Mouse (Mus musculus): Measurements from ENCODE around the gene Dbnl. TPM values are rescaled to one million over a fixed set of nuclear protein-coding genes. Genes with fewer than 3 reads are reported as not detected.

Gene Dbnl
- polyA plus RNA-seq (2015; fragmentation: Nextera tagmentation; extraction: Ambion mirVana), result 139 and 141 TPM in 2 replicates

DNA sequence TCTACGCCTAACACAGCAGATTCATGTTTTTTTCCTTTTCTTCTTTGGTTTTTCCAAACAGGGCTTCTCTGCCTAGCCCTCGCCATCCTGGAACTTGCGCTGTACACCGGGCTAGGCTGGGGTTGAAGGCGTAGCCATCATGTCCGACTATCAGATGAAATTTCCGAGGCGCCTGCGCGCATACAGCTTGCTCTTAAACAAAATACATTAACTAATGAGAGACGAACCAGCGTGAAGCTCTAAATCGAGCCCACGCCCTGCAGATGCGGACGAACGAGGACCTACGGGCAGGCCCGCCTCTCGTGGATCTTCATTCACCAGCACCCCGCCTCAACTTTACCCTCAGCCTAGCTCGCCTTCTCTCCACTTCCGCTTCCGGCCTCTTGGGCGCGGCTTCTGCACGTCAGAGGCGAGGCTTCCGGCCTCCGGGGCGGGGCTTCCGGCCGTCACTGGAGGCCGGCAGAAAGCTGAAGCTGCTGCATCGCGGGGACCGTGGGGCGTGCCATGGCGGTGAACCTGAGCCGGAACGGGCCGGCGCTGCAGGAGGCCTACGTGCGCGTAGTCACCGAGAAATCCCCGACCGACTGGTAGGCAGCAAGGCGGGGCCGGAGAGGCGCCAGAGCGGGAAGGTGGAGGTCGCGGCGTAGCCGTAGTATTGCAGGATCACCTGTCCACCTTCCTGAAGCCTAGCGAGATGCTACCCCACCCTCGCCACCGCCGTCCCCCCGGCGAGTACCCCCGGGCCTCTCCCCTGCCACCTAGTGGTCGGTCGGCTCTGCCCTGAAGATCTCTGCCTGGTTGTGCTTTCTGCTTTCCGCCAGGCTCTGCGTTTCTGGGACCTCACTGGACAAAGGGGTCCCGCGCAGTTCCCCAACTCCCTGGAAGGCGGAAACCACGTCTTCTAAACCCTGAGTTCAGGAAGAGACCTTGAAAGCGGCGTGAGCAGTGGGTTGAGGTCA lies at the start of gene Dbnl:
Gene Dbnl (plus strand): TSS at position 433 of the 959 bp plus-strand sequence.
- peaks cover 14% of the 10 kb centered on the region for H3K36me3 ChIP-seq (ENCODE audit: control insufficient read depth, insufficient read depth)
- H3K4me3 ChIP-seq (replicated peaks; ENCODE audit: low read length), result peak within 1 kb of the TSS; percentile 74
- no peaks in the 10 kb centered on the region for H3K9me3 ChIP-seq (ENCODE audit: control insufficient read depth, low read length)
- H3K4me1 ChIP-seq (replicated peaks; ENCODE audit: control insufficient read depth, insufficient read depth, low read length), result peaks cover 29% of the 10 kb centered on the region
- peak within 1 kb of the TSS; percentile 88 for H3K4me2 ChIP-seq (ENCODE audit: low read length)
- H3K9ac ChIP-seq (replicated peaks; ENCODE audit: low read depth, low read length), result peak within 1 kb of the TSS; percentile 89
- ATAC-seq, result peak; percentile 97
- WGBS, result under 1% methylated on average over 73 of the region's 74 CpGs
- no peaks in the 10 kb centered on the region for H3K27me3 ChIP-seq (replicated peaks; ENCODE audit: control insufficient read depth, insufficient read depth, low read length)
- peak within 1 kb of the TSS; percentile 85 for H3K27ac ChIP-seq (ENCODE audit: low read length)

DNA sequence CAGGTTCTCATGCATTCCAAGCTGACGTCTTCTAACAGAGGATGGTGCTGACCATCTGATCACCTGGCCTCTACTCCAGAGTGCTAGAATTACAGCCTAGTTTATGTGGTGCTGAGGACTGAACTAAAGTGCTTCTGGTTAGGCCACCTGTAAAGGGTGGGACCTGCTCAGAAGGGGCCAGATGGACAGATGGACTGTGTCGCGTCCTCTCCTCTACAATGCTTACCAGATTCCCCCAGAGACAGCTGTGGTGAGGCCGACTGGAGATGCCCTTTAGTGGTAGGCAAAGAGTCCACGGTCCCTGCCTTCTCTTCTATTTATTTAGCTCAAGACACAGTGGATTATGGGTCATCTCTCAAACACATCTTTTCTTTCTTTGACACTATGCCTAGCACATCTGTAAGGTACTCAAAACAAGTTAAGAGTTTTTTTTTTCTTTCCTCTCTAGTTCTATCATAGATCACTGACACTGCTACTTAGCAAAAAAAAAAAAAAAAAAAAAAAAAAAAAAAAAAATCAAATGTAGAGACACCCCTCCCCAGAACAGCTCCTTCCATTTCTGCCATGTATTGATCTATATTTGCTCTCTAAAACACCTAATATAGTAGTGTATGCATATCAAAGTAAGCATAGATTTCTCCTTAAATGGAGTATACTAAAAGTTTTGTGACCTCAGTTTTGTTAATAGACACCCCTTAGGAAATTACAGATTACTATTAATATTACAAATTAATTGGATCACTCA lies 49.2 kb upstream of the Dbnl start:
- no peak overlapping the region for H3K27ac ChIP-seq (ENCODE audit: low read length)
- ATAC-seq, result no peak

DNA sequence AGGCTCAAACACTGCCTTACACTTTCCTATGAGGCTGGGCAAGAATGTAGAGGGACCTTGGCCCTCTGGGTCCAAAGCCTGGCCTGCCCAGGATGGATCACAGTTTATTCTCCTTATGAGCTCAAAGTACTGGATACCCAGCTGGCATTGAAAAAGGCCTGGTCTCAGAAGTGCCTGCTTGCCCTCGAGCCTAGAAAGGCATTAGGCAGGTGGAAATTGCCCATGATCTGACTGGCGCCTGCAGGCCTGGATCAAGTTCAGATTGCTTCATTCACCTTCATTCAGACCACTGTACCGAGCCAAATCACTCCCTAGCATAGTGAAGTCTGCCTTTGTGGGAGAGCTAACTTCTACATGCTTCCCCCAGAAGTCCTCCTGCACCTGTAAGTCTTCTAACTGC lies 48.4 kb upstream of the Dbnl start:
- Histone ChIP-seq H3K4me1 (replicated peaks; ENCODE audit: control insufficient read depth, insufficient read depth, low read length) (peaks cover 9% of the 10 kb centered on the region), H3K4me2 (ENCODE audit: low read length) (peak overlapping the region; percentile 79), H3K4me3 (replicated peaks; ENCODE audit: low read length) (no peak overlapping the region), H3K9me3 (ENCODE audit: control insufficient read depth, low read length) (no peaks in the 10 kb centered on the region), H3K36me3 (ENCODE audit: control insufficient read depth, insufficient read depth) (no peaks in the 10 kb centered on the region), H3K9ac (replicated peaks; ENCODE audit: low read depth, low read length) (no peak overlapping the region), H3K27ac (ENCODE audit: low read length) (no peak overlapping the region), H3K27me3 (replicated peaks; ENCODE audit: control insufficient read depth, insufficient read depth, low read length) (no peaks in the 10 kb centered on the region)
- no peak for ATAC-seq
- 44% methylated on average over 3 of the region's 3 CpGs for WGBS

More for the DNA sequence above, 49.2 kb upstream of the Dbnl start:
- Histone ChIP-seq H3K4me3 (replicated peaks; ENCODE audit: low read length) (no peak overlapping the region), H3K4me2 (ENCODE audit: low read length) (no peak overlapping the region), H3K9me3 (ENCODE audit: control insufficient read depth, low read length) (no peaks in the 10 kb centered on the region), H3K27me3 (replicated peaks; ENCODE audit: control insufficient read depth, insufficient read depth, low read length) (no peaks in the 10 kb centered on the region), H3K9ac (replicated peaks; ENCODE audit: low read depth, low read length) (no peak overlapping the region), H3K36me3 (ENCODE audit: control insufficient read depth, insufficient read depth) (no peaks in the 10 kb centered on the region), H3K4me1 (replicated peaks; ENCODE audit: control insufficient read depth, insufficient read depth, low read length) (peaks cover 9% of the 10 kb centered on the region)
- 85% methylated on average over 5 of the region's 5 CpGs for WGBS

DNA sequence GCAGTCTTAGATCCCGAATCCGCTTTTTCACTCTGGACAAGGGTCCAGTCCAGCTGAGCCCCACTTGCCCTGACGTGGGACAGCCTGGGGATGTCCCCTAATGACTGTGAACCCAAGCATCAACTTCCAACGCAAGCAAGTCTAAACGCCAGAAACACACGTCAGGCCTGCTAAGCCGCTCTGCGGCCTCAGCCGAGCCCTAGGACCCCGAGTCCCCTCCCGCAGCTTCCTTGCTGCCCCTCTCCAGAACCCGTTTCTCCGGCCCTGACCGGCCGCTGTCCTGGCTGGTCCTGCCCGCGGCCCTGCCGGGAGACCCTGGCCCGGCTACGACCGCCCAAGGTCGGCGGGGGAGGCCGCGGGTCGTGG lies 47.7 kb upstream of the Dbnl start:
- peak overlapping the region; percentile 97 for H3K4me3 ChIP-seq (replicated peaks; ENCODE audit: low read length)
- no peaks in the 10 kb centered on the region for H3K36me3 ChIP-seq (ENCODE audit: control insufficient read depth, insufficient read depth)
- H3K9ac ChIP-seq (replicated peaks; ENCODE audit: low read depth, low read length), result peak overlapping the region; percentile 96
- no peaks in the 10 kb centered on the region for H3K27me3 ChIP-seq (replicated peaks; ENCODE audit: control insufficient read depth, insufficient read depth, low read length)
- ATAC-seq, result peak; percentile 66
- peak overlapping the region; percentile 79 for H3K4me2 ChIP-seq (ENCODE audit: low read length)
- peak overlapping the region; percentile 69 for H3K27ac ChIP-seq (ENCODE audit: low read length)
- H3K4me1 ChIP-seq (replicated peaks; ENCODE audit: control insufficient read depth, insufficient read depth, low read length), result peaks cover 9% of the 10 kb centered on the region
- no peaks in the 10 kb centered on the region for H3K9me3 ChIP-seq (ENCODE audit: control insufficient read depth, low read length)
- WGBS, result 2% methylated on average over 26 of the region's 26 CpGs

DNA sequence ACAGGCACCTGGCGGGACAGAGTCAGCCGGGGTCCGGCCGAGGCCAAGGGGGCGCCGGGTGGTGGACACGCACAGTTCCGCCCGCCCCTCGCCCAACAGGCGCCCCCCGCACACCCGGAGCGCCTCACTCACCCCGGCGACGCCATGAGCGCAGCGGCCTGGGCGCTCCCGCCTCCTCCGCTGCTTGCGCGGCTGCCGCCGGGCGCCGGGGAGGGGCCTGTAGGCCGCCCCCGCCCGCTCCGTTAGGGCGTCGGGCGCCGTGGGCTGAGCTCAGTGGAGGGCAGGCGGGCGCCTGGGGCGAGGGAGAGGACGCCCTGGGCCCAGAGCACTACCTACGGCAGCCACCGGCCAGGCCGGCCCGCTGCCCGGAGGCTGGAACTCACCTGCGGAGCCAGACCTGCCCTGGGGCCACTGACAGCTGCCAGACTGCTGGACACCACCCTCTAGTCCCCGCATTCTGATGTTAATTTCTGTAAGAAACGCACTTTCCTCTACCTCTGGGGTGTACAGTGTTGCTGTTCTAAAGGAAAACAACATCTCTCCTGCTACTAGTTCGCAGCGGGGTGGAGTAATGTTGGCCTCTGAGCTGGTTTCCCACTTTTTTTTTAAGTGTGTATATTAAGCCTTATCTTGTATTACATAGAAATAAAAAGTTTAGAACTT lies 47.2 kb upstream of the Dbnl start:
- Histone ChIP-seq H3K4me3 (replicated peaks; ENCODE audit: low read length) (peak overlapping the region; percentile 97), H3K36me3 (ENCODE audit: control insufficient read depth, insufficient read depth) (no peaks in the 10 kb centered on the region), H3K27me3 (replicated peaks; ENCODE audit: control insufficient read depth, insufficient read depth, low read length) (no peaks in the 10 kb centered on the region), H3K4me2 (ENCODE audit: low read length) (peak overlapping the region; percentile 79), H3K9ac (replicated peaks; ENCODE audit: low read depth, low read length) (peak overlapping the region; percentile 96), H3K27ac (ENCODE audit: low read length) (peak overlapping the region; percentile 69), H3K9me3 (ENCODE audit: control insufficient read depth, low read length) (no peaks in the 10 kb centered on the region), H3K4me1 (replicated peaks; ENCODE audit: control insufficient read depth, insufficient read depth, low read length) (peaks cover 9% of the 10 kb centered on the region)
- peak; percentile 97 for ATAC-seq
- WGBS, result under 1% methylated on average over 47 of the region's 50 CpGs

DNA sequence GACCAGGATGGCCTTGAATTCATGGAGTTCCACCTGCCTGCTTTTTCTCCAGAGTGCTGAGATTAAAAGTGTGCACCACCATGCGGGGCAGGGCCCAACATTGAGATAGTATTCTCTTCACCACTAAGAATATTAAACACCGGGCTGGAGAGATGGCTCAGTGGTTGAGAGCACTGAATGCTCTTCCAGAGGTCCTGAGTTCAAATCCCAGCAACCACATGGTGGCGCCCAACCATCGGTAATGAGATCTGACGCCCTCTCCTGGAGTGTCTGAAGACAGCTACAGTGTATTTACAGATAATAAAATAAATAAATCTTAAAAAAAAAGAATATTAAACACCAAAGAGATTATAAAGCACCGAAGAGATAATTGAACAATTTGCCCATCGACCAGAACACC lies 46.2 kb upstream of the Dbnl start:
- H3K9me3 ChIP-seq (ENCODE audit: control insufficient read depth, low read length), result no peaks in the 10 kb centered on the region
- ATAC-seq, result no peak
- no peak overlapping the region for H3K9ac ChIP-seq (replicated peaks; ENCODE audit: low read depth, low read length)
- 81% methylated on average over 7 of the region's 7 CpGs for WGBS
- peaks cover 9% of the 10 kb centered on the region for H3K4me1 ChIP-seq (replicated peaks; ENCODE audit: control insufficient read depth, insufficient read depth, low read length)
- H3K36me3 ChIP-seq (ENCODE audit: control insufficient read depth, insufficient read depth), result no peaks in the 10 kb centered on the region
- H3K27ac ChIP-seq (ENCODE audit: low read length), result no peak overlapping the region
- H3K27me3 ChIP-seq (replicated peaks; ENCODE audit: control insufficient read depth, insufficient read depth, low read length), result no peaks in the 10 kb centered on the region
- H3K4me3 ChIP-seq (replicated peaks; ENCODE audit: low read length), result no peak overlapping the region
- no peak overlapping the region for H3K4me2 ChIP-seq (ENCODE audit: low read length)

DNA sequence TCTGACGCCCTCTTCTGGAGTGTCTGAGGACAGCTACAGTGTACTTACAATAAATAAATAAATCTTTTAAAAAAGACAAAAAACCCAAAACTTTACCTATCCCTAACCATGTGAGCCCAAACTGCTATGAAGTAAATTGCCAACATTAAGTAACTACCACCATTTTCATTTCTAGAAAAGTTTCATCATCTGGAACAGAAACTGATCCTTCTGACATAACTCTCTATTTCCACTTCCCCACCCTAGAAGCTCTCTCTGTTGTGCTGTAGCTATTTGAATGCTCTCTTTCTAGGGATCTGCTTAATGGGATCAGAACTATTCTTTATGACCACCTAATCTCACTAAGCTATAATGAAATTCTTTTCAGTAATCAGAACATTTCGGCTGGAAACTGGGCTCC lies 43.3 kb upstream of the Dbnl start:
- Histone ChIP-seq H3K4me3 (replicated peaks; ENCODE audit: low read length) (no peak overlapping the region), H3K9ac (replicated peaks; ENCODE audit: low read depth, low read length) (no peak overlapping the region), H3K36me3 (ENCODE audit: control insufficient read depth, insufficient read depth) (no peaks in the 10 kb centered on the region), H3K4me1 (replicated peaks; ENCODE audit: control insufficient read depth, insufficient read depth, low read length) (peaks cover 5% of the 10 kb centered on the region), H3K4me2 (ENCODE audit: low read length) (no peak overlapping the region), H3K27me3 (replicated peaks; ENCODE audit: control insufficient read depth, insufficient read depth, low read length) (no peaks in the 10 kb centered on the region), H3K9me3 (ENCODE audit: control insufficient read depth, low read length) (no peaks in the 10 kb centered on the region), H3K27ac (ENCODE audit: low read length) (no peak overlapping the region)
- ATAC-seq, result no peak
- WGBS, result 76% methylated on average over 2 of the region's 2 CpGs

DNA sequence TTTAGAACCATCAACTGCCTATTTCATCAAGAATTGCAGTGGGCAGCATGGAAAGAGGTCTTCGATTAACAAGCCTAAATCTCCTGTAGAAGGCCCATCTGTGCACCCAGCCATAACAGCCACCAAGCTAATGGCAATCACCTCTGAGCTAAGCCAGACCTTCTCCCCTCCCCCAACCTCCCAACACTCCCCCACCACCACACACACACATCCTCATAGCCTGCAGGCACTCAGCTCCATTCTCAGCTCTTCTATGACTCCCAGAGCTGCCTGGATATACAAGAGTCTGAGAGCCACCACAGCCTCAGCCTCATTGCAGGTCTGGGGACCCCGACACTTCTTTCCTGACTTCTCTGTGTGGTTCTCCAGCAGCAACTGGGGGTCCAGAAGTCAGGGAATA lies 34.5 kb upstream of the Dbnl start:
- Histone ChIP-seq H3K4me1 (replicated peaks; ENCODE audit: control insufficient read depth, insufficient read depth, low read length) (no peaks in the 10 kb centered on the region), H3K27me3 (replicated peaks; ENCODE audit: control insufficient read depth, insufficient read depth, low read length) (no peaks in the 10 kb centered on the region), H3K9me3 (ENCODE audit: control insufficient read depth, low read length) (peaks cover 3% of the 10 kb centered on the region; the same call in 1 of the 2 replicates), H3K36me3 (ENCODE audit: control insufficient read depth, insufficient read depth) (no peaks in the 10 kb centered on the region), H3K4me2 (ENCODE audit: low read length) (no peak overlapping the region), H3K27ac (ENCODE audit: low read length) (no peak overlapping the region), H3K4me3 (replicated peaks; ENCODE audit: low read length) (no peak overlapping the region), H3K9ac (replicated peaks; ENCODE audit: low read depth, low read length) (no peak overlapping the region)
- ATAC-seq, result no peak
- WGBS, result 94% methylated on average over 2 of the region's 2 CpGs
